ENCODE assay signal across 8 mouse cellular contexts in genomic region chr13:44869418-44870119, GRCm38 (mm10).
DNase-seq lines count a peak whose midpoint lies in the region; ATAC-seq and TF ChIP-seq lines count a peak whose summit lies in the region.
"Not testable (repeated sequence)": the region's sequence is repeated elsewhere in the genome, so short reads cannot be mapped to it uniquely, and the experiment has no call there.

No protein-coding gene starts in this region.

- H3K9ac ChIP-seq in heart, embryonic 12.5 days; kidney, embryonic 15.5 days; limb, embryonic 14.5 days (ENCODE audit: low read depth, low read length, severe bottlenecking); midbrain, postnatal 0 days (replicated peaks; ENCODE audit: low read length, poor library complexity, severe bottlenecking): not testable (repeated sequence)

- peak; percentile 97 for ATAC-seq in erythroblast, adult 5-6 weeks (replicated peaks; ENCODE audit: low FRiP score, poor library complexity, severe bottlenecking)
- ATAC-seq in heart, embryonic 12.5 days (ENCODE audit: insufficient number of reproducible peaks, low FRiP score): peak; percentile 100
- peak; percentile 100 for ATAC-seq in kidney, embryonic 15.5 days (replicated peaks; ENCODE audit: low FRiP score)
- peak; percentile 100 for ATAC-seq in limb, embryonic 14.5 days (ENCODE audit: low FRiP score, low read depth)
- ATAC-seq in midbrain, postnatal 0 days (ENCODE audit: low FRiP score): peak; percentile 100

- not testable (repeated sequence) for H3K27ac ChIP-seq in heart, embryonic 12.5 days (ENCODE audit: poor library complexity, severe bottlenecking); kidney, embryonic 15.5 days; limb, embryonic 14.5 days (replicated peaks; ENCODE audit: low read depth, low read length); midbrain, postnatal 0 days (ENCODE audit: low read depth, low read length)

- not testable (repeated sequence) for H3K4me2 ChIP-seq in heart, embryonic 12.5 days; kidney, embryonic 15.5 days; limb, embryonic 14.5 days (replicated peaks; ENCODE audit: low read depth, low read length, severe bottlenecking); midbrain, postnatal 0 days (ENCODE audit: low read depth, low read length, poor library complexity, severe bottlenecking)

- H3K27me3 ChIP-seq in heart, embryonic 12.5 days (replicated peaks); kidney, embryonic 15.5 days; limb, embryonic 14.5 days (ENCODE audit: control insufficient read depth, insufficient read depth, low read length); midbrain, postnatal 0 days (ENCODE audit: insufficient read depth, low read length): not testable (repeated sequence)

- H3K4me1 ChIP-seq in heart, embryonic 12.5 days (replicated peaks): peaks cover 22% of the 10 kb centered on the region
- H3K4me1 ChIP-seq in kidney, embryonic 15.5 days; limb, embryonic 14.5 days (ENCODE audit: control insufficient read depth, insufficient read depth, low read length); midbrain, postnatal 0 days (ENCODE audit: insufficient read depth, low read length): not testable (repeated sequence)

- TF ChIP-seq CTCF in midbrain, postnatal 0 days (IDR thresholded peaks at IDR 0.05): not testable (repeated sequence)

- WGBS in heart, embryonic 12.5 days: 77% methylated on average over 47 of the region's 47 CpGs
- 68% methylated on average over 47 of the region's 47 CpGs for WGBS in kidney, embryonic 15.5 days
- WGBS in limb, embryonic 14.5 days: 76% methylated on average over 47 of the region's 47 CpGs
- WGBS in midbrain, postnatal 0 days: 79% methylated on average over 47 of the region's 47 CpGs

- H3K9me3 ChIP-seq in heart, embryonic 12.5 days (replicated peaks); kidney, embryonic 15.5 days (replicated peaks); limb, embryonic 14.5 days (ENCODE audit: control insufficient read depth, low read length); midbrain, postnatal 0 days (ENCODE audit: low read length): not testable (repeated sequence)

- TF ChIP-seq POLR2A in limb, embryonic 14.5 days (IDR thresholded peaks at IDR 0.05; ENCODE audit: borderline replicate concordance, extremely low read depth, insufficient read depth, insufficient read length): not testable (repeated sequence)

- DNase-seq in 3T3-L1 (ENCODE audit: low read depth, low spot score): peak; percentile 100
- DNase-seq in adrenal gland, postnatal 36 days: peak; percentile 98 to 99
- DNase-seq in limb, embryonic 14.5 days (ENCODE audit: low spot score): peak; percentile 98
- peak; percentile 95 for DNase-seq in midbrain, postnatal 0 days (ENCODE audit: low spot score)
- peak; percentile 98 to 100 for DNase-seq in spleen, postnatal 10 days (ENCODE audit: low spot score in 2 of 2)

- not testable (repeated sequence) for H3K4me3 ChIP-seq in heart, embryonic 12.5 days; kidney, embryonic 15.5 days (replicated peaks); limb, embryonic 14.5 days (replicated peaks; ENCODE audit: low read length); midbrain, postnatal 0 days (ENCODE audit: low read depth, low read length)

- H3K36me3 ChIP-seq in heart, embryonic 12.5 days; kidney, embryonic 15.5 days; limb, embryonic 14.5 days (ENCODE audit: control insufficient read depth, insufficient read depth, low read length); midbrain, postnatal 0 days (ENCODE audit: insufficient read depth, low read length): not testable (repeated sequence)
